Mouse (Mus musculus) liver, postnatal 0 days (tissue): ENCODE measurements around the gene Pyroxd2.

Experiments used
- CTCF ChIP-seq: sonication (generic); IDR thresholded peaks from 2 replicates; pipeline ENCODE4 v1.5.1; 2016; ENCODE audit warnings: antibody characterized with exemption, low read depth
- EP300 ChIP-seq: IDR thresholded peaks from 2 replicates; pipeline ENCODE4 v1.6.1; 2016; ENCODE audit warnings: antibody characterized with exemption, low read depth, mild to moderate bottlenecking

GRCm38 (mm10) chr19:42785129-42785528 lies 32.6 kb upstream of the Pyroxd2 start:
- TF ChIP-seq EP300 (no peak), CTCF (peak; percentile 45)
